10 mouse cellular contexts compared by ENCODE assay signal in genomic region chr7:28941542-28941941, GRCm38 (mm10). TPM values are rescaled to one million over a fixed set of nuclear protein-coding genes. Genes with fewer than 3 reads are reported as not detected.
DNase-seq lines count a peak whose midpoint lies in the region; ATAC-seq and TF ChIP-seq lines count a peak whose summit lies in the region.
"Had no signal": no experiment of that assay in that cellular context is flagged by ENCODE, and none has a peak within 500 bp of the region (broad histone marks: within the 10 kb centered on the region; RNA-seq: fewer than 3 reads in every experiment).

No protein-coding gene starts in this region.

- H3K4me3 ChIP-seq in heart, embryonic 16.5 days (ENCODE audit: low read length): no peak overlapping the region
- no peak overlapping the region for H3K4me3 ChIP-seq in ES-Bruce4 (ENCODE audit: low read depth, low read length)
- H3K4me3 ChIP-seq in hindbrain, embryonic 15.5 days: no peak overlapping the region
- H3K4me3 ChIP-seq in liver, embryonic 11.5 days (ENCODE audit: low read depth, low read length): no peak overlapping the region

- peaks cover 93% of the 10 kb centered on the region for H3K4me1 ChIP-seq in heart, embryonic 16.5 days (ENCODE audit: control insufficient read depth, insufficient read depth, low read length)
- peaks cover 13% of the 10 kb centered on the region for H3K4me1 ChIP-seq in ES-Bruce4 (ENCODE audit: control insufficient read depth, insufficient read depth, low read length)
- H3K4me1 ChIP-seq in hindbrain, embryonic 15.5 days (replicated peaks): peaks cover 27% of the 10 kb centered on the region
- H3K4me1 ChIP-seq in liver, embryonic 11.5 days (replicated peaks; ENCODE audit: control insufficient read depth, insufficient read depth, low read length): peaks cover 57% of the 10 kb centered on the region

- no peak for TF ChIP-seq EP300 in ES-Bruce4 (IDR thresholded peaks at IDR 0.05; ENCODE audit: insufficient read depth, low read depth, low read length)

- peak overlapping the region; percentile 98 for H3K27ac ChIP-seq in heart, embryonic 16.5 days (ENCODE audit: low read length)
- peak overlapping the region; percentile 84 for H3K27ac ChIP-seq in ES-Bruce4 (ENCODE audit: insufficient read depth, low read length)
- H3K27ac ChIP-seq in hindbrain, embryonic 15.5 days (replicated peaks): peak overlapping the region; percentile 58
- peak overlapping the region; percentile 59 for H3K27ac ChIP-seq in liver, embryonic 11.5 days (ENCODE audit: low read depth, low read length)

- DNase-seq in heart, postnatal 4 days: no peak
- DNase-seq in liver, embryonic 11.5 days (ENCODE audit: low spot score): no peak
- no peak for DNase-seq in adrenal gland, adult 18-20 months (ENCODE audit: low spot score in 2 of 2)
- no peak for DNase-seq in cerebellum, postnatal 25 days
- no peak for DNase-seq in left cerebral cortex, adult 18-20 months (ENCODE audit: low spot score in 2 of 2)
- DNase-seq: lung, adult 2 months had no signal

- no peak for TF ChIP-seq CTCF in ES-Bruce4 (IDR thresholded peaks at IDR 0.05; ENCODE audit: low read depth, low read length)

- H3K36me3 ChIP-seq in heart, embryonic 16.5 days (ENCODE audit: control insufficient read depth, insufficient read depth): no peaks in the 10 kb centered on the region
- peaks cover 22% of the 10 kb centered on the region; the same call in 1 of the 2 replicates for H3K36me3 ChIP-seq in ES-Bruce4 (ENCODE audit: control insufficient read depth, insufficient read depth, low read length, poor library complexity, severe bottlenecking)
- H3K36me3 ChIP-seq in hindbrain, embryonic 15.5 days: no peaks in the 10 kb centered on the region
- H3K36me3 ChIP-seq in liver, embryonic 11.5 days (ENCODE audit: control insufficient read depth, insufficient read depth, low read length): no peaks in the 10 kb centered on the region; the same call in 1 of the 2 replicates

- H3K9me3 ChIP-seq in heart, embryonic 16.5 days (replicated peaks; ENCODE audit: control insufficient read depth, low read length): no peaks in the 10 kb centered on the region
- no peaks in the 10 kb centered on the region for H3K9me3 ChIP-seq in ES-Bruce4 (replicated peaks; ENCODE audit: control insufficient read depth, insufficient read depth, low read length, poor library complexity, severe bottlenecking)
- no peaks in the 10 kb centered on the region for H3K9me3 ChIP-seq in hindbrain, embryonic 15.5 days
- H3K9me3 ChIP-seq in liver, embryonic 11.5 days (ENCODE audit: control insufficient read depth, low read length): no peaks in the 10 kb centered on the region
- H3K9me3 ChIP-seq: G1E had no signal

- WGBS in heart, embryonic 16.5 days: 38% methylated on average over 4 of the region's 4 CpGs
- 81% methylated on average over 4 of the region's 4 CpGs for whole genome bisulfite sequencing in hindbrain, embryonic 15.5 days
- WGBS in liver, embryonic 11.5 days: 65% methylated on average over 4 of the region's 4 CpGs

- peak overlapping the region; percentile 66 for H3K9ac ChIP-seq in heart, embryonic 16.5 days (ENCODE audit: low read length)
- peak overlapping the region; percentile 31; the same call in 1 of the 2 replicates for H3K9ac ChIP-seq in ES-Bruce4 (ENCODE audit: low read depth, poor library complexity, severe bottlenecking)
- H3K9ac ChIP-seq in hindbrain, embryonic 15.5 days: no peak overlapping the region
- H3K9ac ChIP-seq in liver, embryonic 11.5 days (ENCODE audit: low read depth, low read length): 0 out of 2 replicates have a peak overlapping the region, but pooled peaks have one; percentile 15

- peak overlapping the region; percentile 7; the same call in 1 of the 2 replicates for H3K4me2 ChIP-seq in heart, embryonic 16.5 days (ENCODE audit: low read depth, low read length)
- H3K4me2 ChIP-seq in hindbrain, embryonic 15.5 days: no peak overlapping the region
- H3K4me2 ChIP-seq in liver, embryonic 11.5 days: 0 out of 2 replicates have a peak overlapping the region, but pooled peaks have one; percentile 15

- TF ChIP-seq POLR2A in ES-Bruce4 (IDR thresholded peaks at IDR 0.05; ENCODE audit: insufficient read depth, low read length): no peak

- no peaks in the 10 kb centered on the region for H3K27me3 ChIP-seq in heart, embryonic 16.5 days (ENCODE audit: control insufficient read depth, insufficient read depth, low read length)
- H3K27me3 ChIP-seq in ES-Bruce4 (ENCODE audit: control insufficient read depth, insufficient read depth, low read length, poor library complexity, severe bottlenecking): no peaks in the 10 kb centered on the region
- H3K27me3 ChIP-seq in hindbrain, embryonic 15.5 days: no peaks in the 10 kb centered on the region
- H3K27me3 ChIP-seq in liver, embryonic 11.5 days (replicated peaks; ENCODE audit: control insufficient read depth, insufficient read depth, low read length): no peaks in the 10 kb centered on the region

- no peak for ATAC-seq in heart, embryonic 16.5 days (replicated peaks; ENCODE audit: extremely low read depth, insufficient read depth, low FRiP score)
- ATAC-seq in hindbrain, embryonic 15.5 days (ENCODE audit: low FRiP score, low read depth): no peak
- no peak for ATAC-seq in liver, embryonic 11.5 days (replicated peaks; ENCODE audit: low FRiP score)

RNA-seq across cellular contexts. Expression of gene Actn4, which starts 20.6 kb away (rescaled TPM):
- polyA plus RNA-seq in heart, embryonic 16.5 days (2015; fragmentation: Nextera tagmentation; extraction: Ambion mirVana): 260 and 301 TPM in 2 replicates
- total RNA-seq in heart, postnatal 4 days (2021): 100 to 1,000 TPM; 224 to 231 TPM
- polyA plus RNA-seq in ES-Bruce4 (2011; ENCODE audit: insufficient read depth, insufficient read length, low read depth, missing spikeins): 318 and 324 TPM in 2 replicates
- 140 and 154 TPM in 2 replicates for polyA plus RNA-seq in hindbrain, embryonic 15.5 days (2015; fragmentation: Nextera tagmentation; extraction: Ambion mirVana)
- polyA plus RNA-seq in liver, embryonic 11.5 days (2014; fragmentation: Nextera tagmentation; extraction: Ambion mirVana): 191 and 209 TPM in 2 replicates
- 100 to 1,000 TPM; 197 to 233 TPM for total RNA-seq in adrenal gland, adult 18-20 months (2021)
- 100 to 1,000 TPM; 192 TPM for total RNA-seq in left cerebral cortex, adult 18-20 months (2021)

RNA-seq across cellular contexts. Expression of gene Eif3k, which starts 40.1 kb away (rescaled TPM):
- 262 and 283 TPM in 2 replicates for polyA plus RNA-seq in heart, embryonic 16.5 days (2015; fragmentation: Nextera tagmentation; extraction: Ambion mirVana)
- 100 to 1,000 TPM; 205 to 208 TPM for total RNA-seq in heart, postnatal 4 days (2021)
- polyA plus RNA-seq in ES-Bruce4 (2011; ENCODE audit: insufficient read depth, insufficient read length, low read depth, missing spikeins): 409 and 413 TPM in 2 replicates
- 283 and 294 TPM in 2 replicates for polyA plus RNA-seq in hindbrain, embryonic 15.5 days (2015; fragmentation: Nextera tagmentation; extraction: Ambion mirVana)
- 421 and 425 TPM in 2 replicates for polyA plus RNA-seq in liver, embryonic 11.5 days (2014; fragmentation: Nextera tagmentation; extraction: Ambion mirVana)
- total RNA-seq in adrenal gland, adult 18-20 months (2021): 100 to 1,000 TPM; 227 to 253 TPM
- total RNA-seq in left cerebral cortex, adult 18-20 months (2021): 100 to 1,000 TPM; 196 to 199 TPM

RNA-seq across cellular contexts. Expression of gene Map4k1, which starts 40.3 kb away (rescaled TPM):
- 6.0 and 12.2 TPM in 2 replicates for polyA plus RNA-seq in heart, embryonic 16.5 days (2015; fragmentation: Nextera tagmentation; extraction: Ambion mirVana)
- total RNA-seq in heart, postnatal 4 days (2021): 1 to 10 TPM; 1.6 to 2.0 TPM
- 33.2 and 36.3 TPM in 2 replicates for polyA plus RNA-seq in ES-Bruce4 (2011; ENCODE audit: insufficient read depth, insufficient read length, low read depth, missing spikeins)
- polyA plus RNA-seq in hindbrain, embryonic 15.5 days (2015; fragmentation: Nextera tagmentation; extraction: Ambion mirVana): 10.6 and 10.8 TPM in 2 replicates
- 50.7 and 53.2 TPM in 2 replicates for polyA plus RNA-seq in liver, embryonic 11.5 days (2014; fragmentation: Nextera tagmentation; extraction: Ambion mirVana)
- total RNA-seq in adrenal gland, adult 18-20 months (2021): 1 to 10 TPM in 1 of 2 experiments, under 1 TPM in 1; 0.96 to 2.4 TPM
- total RNA-seq in left cerebral cortex, adult 18-20 months (2021): 1 to 10 TPM; 1.0 to 1.7 TPM
